Mouse (Mus musculus) C2C12 (cell line): ENCODE results near the gene Snx22. TPM values are rescaled to one million over a fixed set of nuclear protein-coding genes. Genes with fewer than 3 reads are reported as not detected.
A peak's percentile ranks its signal among the peaks of the same experiment; 100 is the strongest.

ENCODE experiments used
- H3K27me3 ChIP-seq: one replicate; pipeline ENCODE4 v1.6.1; 2011; ENCODE audit not compliant: control insufficient read depth, insufficient read depth, insufficient read length
- H3K36me3 ChIP-seq: one replicate; pipeline ENCODE4 v1.6.1; 2011; ENCODE audit not compliant: control insufficient read depth, insufficient read depth
- H3K4me3 ChIP-seq: one replicate; pipeline ENCODE4 v1.5.1; 2011; ENCODE audit warnings: mild to moderate bottlenecking, control low read depth; ENCODE audit not compliant: poor library complexity, insufficient read depth, severe bottlenecking
- H3K79me2 ChIP-seq: one replicate; pipeline ENCODE4 v1.6.1; 2011; ENCODE audit not compliant: control insufficient read depth, insufficient read depth
- H3K79me3 ChIP-seq: one replicate; pipeline ENCODE4 v1.6.1; 2011; ENCODE audit warnings: low read depth, control low read depth
- H3ac ChIP-seq: one replicate; pipeline ENCODE3; 2011; ENCODE audit warnings: low read depth; ENCODE audit not compliant: control insufficient read depth, insufficient read length
- CEBPB ChIP-seq: IDR thresholded peaks from one replicate; pipeline ENCODE4 v1.6.1; 2011; ENCODE audit warnings: low read depth, mild to moderate bottlenecking, control low read depth, moderate library complexity
- CTCF ChIP-seq: IDR thresholded peaks from one replicate; pipeline ENCODE4 v1.5.1; 2011; ENCODE audit not compliant: control insufficient read depth, insufficient read depth, insufficient read length
- FOSL1 ChIP-seq: IDR thresholded peaks from one replicate; pipeline ENCODE4 v1.8.0; 2011; ENCODE audit warnings: mild to moderate bottlenecking, low read length; ENCODE audit not compliant: poor library complexity, insufficient read depth, severe bottlenecking
- MAX ChIP-seq: IDR thresholded peaks from one replicate; pipeline ENCODE4 v1.6.1; 2011; ENCODE audit warnings: mild to moderate bottlenecking, control low read depth
- MYOD1 ChIP-seq: IDR thresholded peaks from one replicate; pipeline ENCODE4 v1.6.1; 2011; ENCODE audit warnings: low read depth; ENCODE audit not compliant: control insufficient read depth, insufficient read length
- MYOG ChIP-seq: IDR thresholded peaks from one replicate; pipeline ENCODE4 v1.6.1; 2011; ENCODE audit not compliant: control insufficient read depth, insufficient read length; ENCODE audit errors: extremely low read depth
- USF1 ChIP-seq: IDR thresholded peaks from one replicate; pipeline ENCODE4 v1.6.1; 2011; ENCODE audit warnings: low read depth, mild to moderate bottlenecking, control low read depth, moderate library complexity
- polyA plus RNA-seq: library from polyadenylated mRNA; unstranded; fragments of >200 nt; fragmentation: generic; extraction: Trizol; gene quantifications from one replicate; pipeline ENCODE4 v1.2.1, GENCODE M21; 2012; ENCODE audit warnings: missing spikeins

Gene Snx22
- polyA plus RNA-seq, 1 experiment = 0.74 TPM

- Histone ChIP-seq H3K79me3 (no peaks in the 10 kb centered on the region), H3K79me2 (no peaks in the 10 kb centered on the region), H3K4me3 (no peak overlapping the region), H3K27me3 (no peaks in the 10 kb centered on the region), H3K36me3 (peaks cover 66% of the 10 kb centered on the region), H3ac (no peak overlapping the region)
- TF ChIP-seq CEBPB (no peak), FOSL1 (no peak), CTCF (no peak), MYOD1 (no peak), MAX (no peak), MYOG (no peak), USF1 (no peak)
Observed at GRCm38 (mm10) chr9:66090593-66091244, 21.2 kb upstream of the Snx22 start.

GRCm38 (mm10) chr9:66088411-66088810 lies 18.9 kb upstream of the Snx22 start:
- Histone ChIP-seq H3K79me3 (no peaks in the 10 kb centered on the region), H3K27me3 (no peaks in the 10 kb centered on the region), H3ac (no peak overlapping the region), H3K36me3 (peaks cover 53% of the 10 kb centered on the region), H3K4me3 (no peak overlapping the region), H3K79me2 (no peaks in the 10 kb centered on the region)
- no peak for TF ChIP-seq MAX
- peak; percentile 74 for TF ChIP-seq CTCF

- TF ChIP-seq MYOG = no peak
- TF ChIP-seq CEBPB = no peak
- TF ChIP-seq CTCF = no peak
- TF ChIP-seq USF1 = no peak
- no peak for TF ChIP-seq MAX
- no peak for TF ChIP-seq FOSL1
- TF ChIP-seq MYOD1 = no peak
- peaks cover 41% of the 10 kb centered on the region for H3K36me3 ChIP-seq
- H3K79me3 ChIP-seq = no peaks in the 10 kb centered on the region
- H3K79me2 ChIP-seq = no peaks in the 10 kb centered on the region
- no peak overlapping the region for H3ac ChIP-seq
- no peaks in the 10 kb centered on the region for H3K27me3 ChIP-seq
- H3K4me3 ChIP-seq = no peak overlapping the region
Observed at GRCm38 (mm10) chr9:66087062-66087461, 17.5 kb upstream of the Snx22 start.

GRCm38 (mm10) chr9:66084171-66084570 lies 14.7 kb upstream of the Snx22 start:
- H3K27me3 ChIP-seq = no peaks in the 10 kb centered on the region
- H3ac ChIP-seq = no peak overlapping the region
- H3K79me3 ChIP-seq = no peaks in the 10 kb centered on the region
- no peak overlapping the region for H3K4me3 ChIP-seq
- TF ChIP-seq MYOD1 = no peak
- H3K79me2 ChIP-seq = no peaks in the 10 kb centered on the region
- peaks cover 15% of the 10 kb centered on the region for H3K36me3 ChIP-seq

- Histone ChIP-seq H3K27me3 (no peaks in the 10 kb centered on the region), H3K79me3 (no peaks in the 10 kb centered on the region), H3K79me2 (no peaks in the 10 kb centered on the region), H3K36me3 (peaks cover 3% of the 10 kb centered on the region), H3K4me3 (no peak overlapping the region), H3ac (no peak overlapping the region)
- no peak for TF ChIP-seq CTCF
- TF ChIP-seq MYOG = no peak
- TF ChIP-seq MAX = no peak
- TF ChIP-seq MYOD1 = no peak
- TF ChIP-seq CEBPB = no peak
- TF ChIP-seq FOSL1 = no peak
- TF ChIP-seq USF1 = no peak
Observed at GRCm38 (mm10) chr9:66081999-66082398, 12.5 kb upstream of the Snx22 start.

GRCm38 (mm10) chr9:66080804-66081459 lies 11.4 kb upstream of the Snx22 start:
- no peak for TF ChIP-seq MYOG
- TF ChIP-seq CTCF = no peak
- no peak for TF ChIP-seq USF1
- no peak for TF ChIP-seq MAX
- no peak for TF ChIP-seq CEBPB
- no peak for TF ChIP-seq MYOD1
- no peak for TF ChIP-seq FOSL1
- Histone ChIP-seq H3K36me3 (no peaks in the 10 kb centered on the region), H3K27me3 (no peaks in the 10 kb centered on the region), H3K79me2 (no peaks in the 10 kb centered on the region), H3ac (no peak overlapping the region), H3K79me3 (no peaks in the 10 kb centered on the region), H3K4me3 (no peak overlapping the region)
